Mouse (Mus musculus) stomach, postnatal 0 days (tissue): Measurements from ENCODE around the gene Zfhx3. TPM values are rescaled to one million over a fixed set of nuclear protein-coding genes. Genes with fewer than 3 reads are reported as not detected.

Source experiments
- ATAC-seq: fragments of 200-750 bp; cut with Nextera tagmentation; 2 replicates; pipeline ENCODE4 v1.8.0; 2017; ENCODE audit not compliant: low FRiP score, low TSS enrichment
- DNase-seq: peaks from one replicate; pipeline ENCODE4 v3.0.0-alpha.2; 2016; ENCODE audit warnings: low spot score
- H3K27ac ChIP-seq: fragments of 300-500 bp; sonication (generic); replicated peaks from 2 replicates; pipeline ENCODE4 v1.5.1; 2014; ENCODE audit warnings: mild to moderate bottlenecking, control low read depth
- H3K27me3 ChIP-seq: fragments of 300-500 bp; sonication (generic); 2 replicates; pipeline ENCODE4 v1.6.1; 2014; ENCODE audit warnings: low read length; ENCODE audit not compliant: control insufficient read depth, insufficient read depth
- H3K36me3 ChIP-seq: fragments of 300-500 bp; sonication (generic); 2 replicates; pipeline ENCODE4 v1.6.1; 2014; ENCODE audit warnings: low read length, mixed read lengths; ENCODE audit not compliant: control insufficient read depth, insufficient read depth
- H3K4me1 ChIP-seq: fragments of 300-500 bp; sonication (generic); replicated peaks from 2 replicates; pipeline ENCODE4 v1.6.1; 2014; ENCODE audit warnings: antibody characterized with exemption; ENCODE audit not compliant: control insufficient read depth, insufficient read depth
- H3K4me2 ChIP-seq: fragments of 300-500 bp; sonication (generic); replicated peaks from 2 replicates; pipeline ENCODE4 v1.6.1; 2014; ENCODE audit warnings: low read depth, mild to moderate bottlenecking, control low read depth, moderate library complexity
- H3K4me3 ChIP-seq: fragments of 300-500 bp; sonication (generic); 2 replicates; pipeline ENCODE4 v1.5.1; 2014; ENCODE audit warnings: low read depth, low read length, control low read depth
- H3K9ac ChIP-seq: fragments of 300-500 bp; sonication (generic); 2 replicates; pipeline ENCODE4 v1.6.1; 2014; ENCODE audit warnings: mild to moderate bottlenecking, low read length, control low read depth, mixed read lengths
- H3K9me3 ChIP-seq: fragments of 300-500 bp; sonication (generic); 2 replicates; pipeline ENCODE4 v1.6.1; 2016; ENCODE audit warnings: low read length; ENCODE audit not compliant: control insufficient read depth
- CTCF ChIP-seq: IDR thresholded peaks from 2 replicates; pipeline ENCODE4 v1.5.1; 2016; ENCODE audit warnings: antibody characterized with exemption, low read depth, mild to moderate bottlenecking, moderate library complexity
- EP300 ChIP-seq: optimal IDR thresholded peaks from 2 replicates; pipeline ENCODE3; 2016; ENCODE audit warnings: antibody characterized with exemption
- WGBS: fragments of 180-500 bp; shearing (Covaris S2); extraction: QIAGEN DNeasy Blood & Tissue Kit; methylation state at CpG from one replicate; pipeline ENCODE4 v1.1.7; 2014; 5-methylcytosine and 5-hydroxymethylcytosine counted together
- polyA plus RNA-seq: library from polyadenylated mRNA; unstranded; fragments of >200 nt; fragmentation: Nextera tagmentation; extraction: Ambion mirVana; gene quantifications from 2 replicates; pipeline ENCODE4 v1.2.1, GENCODE M21; 2015

Zfhx3 gene
- polyA plus RNA-seq, 1 experiment from 2014 or later, result 4.6 TPM

DNA sequence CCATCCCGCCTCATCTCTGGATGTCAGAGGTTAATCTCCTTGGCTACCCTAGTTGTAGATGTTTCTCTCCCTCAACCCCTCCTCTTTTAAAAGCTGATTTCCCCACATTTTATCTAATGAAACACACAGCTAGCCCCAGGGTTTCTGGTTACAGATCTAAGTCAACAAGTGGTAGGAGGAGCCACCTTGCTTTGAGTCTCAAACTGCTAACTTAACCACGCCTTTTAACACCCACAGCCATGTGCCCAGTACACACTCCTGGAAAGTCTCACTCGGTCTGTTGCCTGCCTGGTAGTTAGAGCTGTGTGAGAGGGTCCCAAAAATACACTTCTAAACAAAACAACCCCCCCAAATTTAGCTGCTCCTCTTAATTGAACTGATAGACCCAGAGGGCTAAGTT is 877.4 kb downstream of the Zfhx3 start:
- no peaks in the 10 kb centered on the region for H3K27me3 ChIP-seq
- peak; percentile 47 for DNase-seq
- 0 out of 2 replicates have a peak overlapping the region, but pooled peaks have one; percentile 4 for H3K27ac ChIP-seq
- TF ChIP-seq CTCF (no peak), EP300 (no peak)
- H3K9ac ChIP-seq, result no peak overlapping the region; the same call in 1 of the 2 replicates
- H3K9me3 ChIP-seq, result no peaks in the 10 kb centered on the region
- H3K4me2 ChIP-seq, result peak overlapping the region; percentile 43
- H3K4me3 ChIP-seq, result no peak overlapping the region
- peak; percentile 78 for ATAC-seq
- 18% methylated on average over 3 of the region's 3 CpGs for WGBS
- no peaks in the 10 kb centered on the region for H3K36me3 ChIP-seq
- H3K4me1 ChIP-seq, result peaks cover 9% of the 10 kb centered on the region

DNA sequence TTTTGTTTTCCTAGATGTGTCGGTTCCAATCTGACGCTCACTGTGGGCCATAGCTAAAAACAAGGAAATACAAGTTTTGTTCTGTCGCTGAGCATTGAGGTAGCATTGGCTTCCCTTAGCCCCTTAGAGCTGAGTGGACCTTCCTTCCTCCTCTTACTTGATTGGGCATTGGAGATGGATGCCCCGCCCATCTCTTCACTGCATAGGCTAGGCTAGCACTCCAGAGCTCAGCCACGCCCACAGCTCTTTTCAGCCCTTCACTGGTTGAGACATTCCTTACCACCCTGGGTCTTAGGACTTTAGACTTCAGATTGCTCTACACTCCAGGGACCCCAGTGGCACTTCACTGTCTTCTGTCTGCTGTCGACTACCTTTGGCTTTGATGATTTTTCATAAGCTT is 878.2 kb downstream of the Zfhx3 start:
- Histone ChIP-seq H3K4me3 (no peak overlapping the region), H3K27ac (no peak overlapping the region), H3K4me2 (peak overlapping the region; percentile 43), H3K36me3 (no peaks in the 10 kb centered on the region), H3K4me1 (peaks cover 9% of the 10 kb centered on the region), H3K9ac (no peak overlapping the region), H3K9me3 (no peaks in the 10 kb centered on the region), H3K27me3 (no peaks in the 10 kb centered on the region)
- DNase-seq (peak; percentile 78), ATAC-seq (peak; percentile 85)
- 40% methylated on average over 6 of the region's 6 CpGs for WGBS
- no peak for TF ChIP-seq EP300
- no peak for TF ChIP-seq CTCF

DNA sequence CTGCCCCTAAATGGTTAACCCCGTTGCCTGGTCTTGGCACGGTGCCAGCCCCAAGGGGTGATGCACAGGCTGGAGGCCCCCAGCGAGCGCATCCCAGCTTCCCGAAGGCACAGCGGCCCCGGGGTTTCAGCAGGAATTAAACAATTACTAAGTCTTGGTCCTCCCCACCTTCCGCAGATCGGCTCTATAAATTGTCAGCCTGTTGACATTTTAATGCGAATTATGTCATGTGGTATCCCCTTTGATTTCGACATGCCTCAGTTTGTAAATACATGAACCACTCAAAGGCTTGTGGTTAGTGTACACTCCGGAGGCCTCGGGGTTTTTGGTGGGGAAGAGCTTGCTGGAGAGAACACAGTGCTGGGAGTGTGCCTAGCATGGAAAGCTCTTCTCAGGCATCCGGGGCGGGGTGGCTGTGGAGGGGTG is 880.4 kb downstream of the Zfhx3 start:
- H3K4me2 ChIP-seq, result peak overlapping the region; percentile 14; the same call in 1 of the 2 replicates
- H3K27me3 ChIP-seq, result no peaks in the 10 kb centered on the region
- H3K9me3 ChIP-seq, result no peaks in the 10 kb centered on the region
- no peak overlapping the region for H3K4me3 ChIP-seq
- WGBS, result 26% methylated on average over 15 of the region's 15 CpGs
- no peaks in the 10 kb centered on the region; the same call in 1 of the 2 replicates for H3K36me3 ChIP-seq
- peak overlapping the region; percentile 41; the same call in 1 of the 2 replicates for H3K27ac ChIP-seq
- ATAC-seq, result peak; percentile 24; the same call in 1 of the 2 replicates
- H3K9ac ChIP-seq, result peak overlapping the region; percentile 23; the same call in 1 of the 2 replicates
- TF ChIP-seq EP300 (no peak), CTCF (no peak)
- H3K4me1 ChIP-seq, result peaks cover 9% of the 10 kb centered on the region
- DNase-seq, result no peak

DNA sequence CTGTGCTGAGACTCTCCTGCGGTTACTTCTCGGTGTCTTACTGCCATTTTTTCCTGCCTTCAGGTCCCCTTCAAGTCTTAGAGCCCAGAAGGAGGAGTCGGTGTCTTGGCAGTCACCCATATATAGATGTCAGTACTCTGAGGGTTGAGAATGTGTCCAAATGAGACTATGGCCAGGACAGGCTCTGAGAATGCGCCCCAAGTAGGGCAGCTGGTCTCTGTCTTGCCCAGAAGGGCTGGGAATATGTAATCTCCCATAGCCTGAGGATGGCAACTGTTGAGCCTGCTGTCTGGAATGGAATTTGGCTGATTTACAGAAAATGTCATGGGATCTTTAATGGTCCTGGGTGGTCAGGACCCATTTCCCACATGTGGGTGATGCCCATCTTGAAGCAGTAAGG is 881.6 kb downstream of the Zfhx3 start:
- 69% methylated on average over 4 of the region's 4 CpGs for WGBS
- no peak overlapping the region for H3K27ac ChIP-seq
- DNase-seq (no peak), ATAC-seq (no peak)
- no peak overlapping the region for H3K9ac ChIP-seq
- H3K9me3 ChIP-seq, result no peaks in the 10 kb centered on the region
- H3K4me3 ChIP-seq, result no peak overlapping the region
- no peak overlapping the region for H3K4me2 ChIP-seq
- H3K27me3 ChIP-seq, result no peaks in the 10 kb centered on the region
- TF ChIP-seq EP300, result no peak
- TF ChIP-seq CTCF, result no peak
- no peaks in the 10 kb centered on the region; the same call in 1 of the 2 replicates for H3K36me3 ChIP-seq
- peaks cover 9% of the 10 kb centered on the region for H3K4me1 ChIP-seq

DNA sequence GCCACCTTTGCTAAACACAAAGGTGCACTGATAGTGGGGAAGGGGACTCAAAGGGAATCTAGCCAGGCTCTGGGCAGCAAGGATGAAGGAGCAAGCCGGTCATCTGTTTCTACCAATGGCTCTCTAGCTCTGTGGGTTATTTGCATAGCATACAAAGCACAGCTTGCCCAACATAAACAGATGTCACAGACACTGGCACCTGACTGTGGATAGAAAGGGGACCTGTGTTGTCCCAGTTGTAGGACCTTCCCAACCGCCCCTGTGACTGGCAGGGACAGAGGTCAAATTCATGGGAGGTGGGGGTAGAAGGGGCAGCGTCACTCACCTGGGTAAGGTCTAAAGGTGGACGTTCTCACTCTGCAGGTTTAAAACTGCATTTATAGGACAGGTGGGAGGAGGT is 884.0 kb downstream of the Zfhx3 start:
- H3K27me3 ChIP-seq, result no peaks in the 10 kb centered on the region
- no peak overlapping the region for H3K9ac ChIP-seq
- peaks cover 8% of the 10 kb centered on the region for H3K4me1 ChIP-seq
- no peak overlapping the region for H3K4me2 ChIP-seq
- 74% methylated on average over 4 of the region's 4 CpGs for WGBS
- ATAC-seq, result no peak
- no peaks in the 10 kb centered on the region for H3K9me3 ChIP-seq
- H3K27ac ChIP-seq, result no peak overlapping the region
- H3K36me3 ChIP-seq, result no peaks in the 10 kb centered on the region; the same call in 1 of the 2 replicates
- H3K4me3 ChIP-seq, result no peak overlapping the region
- TF ChIP-seq EP300 (no peak), CTCF (no peak)
- DNase-seq, result no peak

DNA sequence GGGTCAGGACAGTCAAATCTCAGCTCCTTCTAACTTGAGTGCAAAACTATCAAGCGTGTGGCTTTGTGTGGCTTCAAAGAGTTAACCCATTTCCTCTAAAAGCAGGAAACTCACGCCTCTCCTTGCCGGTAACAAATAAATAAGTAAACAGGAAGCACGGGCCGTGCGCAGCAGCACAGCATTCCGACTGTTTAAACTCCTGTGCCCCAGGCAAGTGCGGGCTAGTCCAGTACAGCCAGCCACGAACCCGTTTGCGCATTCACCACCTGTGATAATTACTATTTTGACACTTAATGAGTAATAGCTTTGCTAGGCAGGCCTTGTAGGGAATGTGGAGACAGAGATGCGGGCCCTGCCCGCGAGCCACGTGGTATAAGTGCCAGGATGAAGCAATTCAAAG is 885.0 kb downstream of the Zfhx3 start:
- Histone ChIP-seq H3K4me1 (peaks cover 6% of the 10 kb centered on the region), H3K27ac (no peak overlapping the region), H3K27me3 (no peaks in the 10 kb centered on the region), H3K9me3 (no peaks in the 10 kb centered on the region), H3K36me3 (no peaks in the 10 kb centered on the region; the same call in 1 of the 2 replicates), H3K4me2 (no peak overlapping the region), H3K4me3 (no peak overlapping the region), H3K9ac (no peak overlapping the region)
- DNase-seq (no peak), ATAC-seq (peak; percentile 68)
- WGBS, result 49% methylated on average over 15 of the region's 15 CpGs
- peak; percentile 64 for TF ChIP-seq EP300
- TF ChIP-seq CTCF, result no peak
